19 mouse cellular contexts compared by ENCODE assay signal in genomic region chr6:127739921-127740320, GRCm38 (mm10). TPM values are rescaled to one million over a fixed set of nuclear protein-coding genes. Genes with fewer than 3 reads are reported as not detected.
"Had no signal": no experiment of that assay in that cellular context is flagged by ENCODE, and none has a peak within 500 bp of the region (broad histone marks: within the 10 kb centered on the region; RNA-seq: fewer than 3 reads in every experiment).

No protein-coding gene starts in this region.

- H3K27ac ChIP-seq: kidney, postnatal 0 days; limb, embryonic 13.5 days; liver, embryonic 14.5 days; neural tube, embryonic 12.5 days had no signal

- H3K9ac ChIP-seq: limb, embryonic 13.5 days; liver, embryonic 14.5 days; neural tube, embryonic 12.5 days had no signal

- H3K9me3 ChIP-seq: limb, embryonic 13.5 days; neural tube, embryonic 12.5 days had no signal

- DNase-seq: kidney, adult 9 months; kidney, postnatal 36 days; layer of hippocampus, adult 9-11 months; layer of hippocampus, postnatal 36 days; lung, adult 18-20 months; midbrain, embryonic 14.5 days; retina, postnatal 1 day; right cerebral cortex, postnatal 4 days; spleen, adult 18-20 months; thymus, adult 18-20 months; thymus, postnatal 14 days had no signal

- H3K27me3 ChIP-seq: neural tube, embryonic 12.5 days had no signal

- H3K4me2 ChIP-seq: limb, embryonic 13.5 days; neural tube, embryonic 12.5 days had no signal

- H3K36me3 ChIP-seq: limb, embryonic 13.5 days; neural tube, embryonic 12.5 days had no signal

- H3K4me3 ChIP-seq: limb, embryonic 13.5 days; myocyte; neural tube, embryonic 12.5 days had no signal

- ATAC-seq: lung, postnatal 0 days had no signal

RNA-seq across cellular contexts. Expression of gene Prmt8, which starts 29.4 kb away (rescaled TPM):
- total RNA-seq: liver, adult 2 months; megakaryocyte-erythroid progenitor cell, adult 5-6 weeks had no signal
- polyA plus RNA-seq: kidney, postnatal 0 days; liver, adult 2 months; myocyte had no signal
